Mouse (Mus musculus) midbrain, embryonic 10.5 days (tissue): ENCODE data around the gene Catsperz. TPM values are rescaled to one million over a fixed set of nuclear protein-coding genes. Genes with fewer than 3 reads are reported as not detected.

ENCODE experiments used
- DNase-seq: peaks from one replicate; pipeline ENCODE4 v3.0.0-alpha.2; 2017; ENCODE audit warnings: low spot score
- H3K27ac ChIP-seq: fragments of 300-500 bp; sonication (generic); replicated peaks from 2 replicates; pipeline ENCODE4 v1.5.1; 2016; ENCODE audit warnings: mild to moderate bottlenecking
- H3K27me3 ChIP-seq: fragments of 300-500 bp; sonication (generic); 2 replicates; pipeline ENCODE4 v1.6.1; 2016; ENCODE audit warnings: low read depth, mild to moderate bottlenecking; ENCODE audit not compliant: poor library complexity, severe bottlenecking
- H3K36me3 ChIP-seq: fragments of 300-500 bp; sonication (generic); 2 replicates; pipeline ENCODE4 v1.6.1; 2016; ENCODE audit warnings: mild to moderate bottlenecking, moderate library complexity
- H3K4me1 ChIP-seq: fragments of 300-500 bp; sonication (generic); 2 replicates; pipeline ENCODE4 v1.6.1; 2016
- H3K4me3 ChIP-seq: fragments of 300-500 bp; sonication (generic); 2 replicates; pipeline ENCODE4 v1.5.1; 2016; ENCODE audit warnings: mild to moderate bottlenecking, moderate library complexity
- H3K9me3 ChIP-seq: fragments of 300-500 bp; sonication (generic); replicated peaks from 2 replicates; pipeline ENCODE4 v1.6.1; 2016; ENCODE audit warnings: mild to moderate bottlenecking
- WGBS: fragments of 180-500 bp; shearing (Covaris S2); methylation state at CpG from one replicate; pipeline ENCODE4 v1.1.7; 2016; 5-methylcytosine and 5-hydroxymethylcytosine counted together
- polyA plus RNA-seq: library from polyadenylated mRNA; unstranded; fragments of >200 nt; fragmentation: Nextera tagmentation; extraction: Ambion mirVana; gene quantifications from 2 replicates; pipeline ENCODE4 v1.2.1, GENCODE M21; 2016

The Catsperz gene
- polyA plus RNA-seq, 1 experiment from 2014 or later, result 0.43 TPM

- no peak for DNase-seq
- peaks cover 49% of the 10 kb centered on the region for H3K36me3 ChIP-seq
- WGBS, result 62% methylated on average over 9 of the region's 9 CpGs
- H3K27ac ChIP-seq, result no peak overlapping the region
- no peaks in the 10 kb centered on the region for H3K27me3 ChIP-seq
- no peak overlapping the region for H3K4me3 ChIP-seq
- peaks cover 33% of the 10 kb centered on the region for H3K4me1 ChIP-seq
- H3K9me3 ChIP-seq, result no peaks in the 10 kb centered on the region
These were observed 28.9 kb upstream of the Catsperz start for GRCm38 (mm10) chr19:6954046-6954445.

- Histone ChIP-seq H3K36me3 (peaks cover 35% of the 10 kb centered on the region), H3K27me3 (no peaks in the 10 kb centered on the region), H3K27ac (peak overlapping the region; percentile 97), H3K4me1 (peaks cover 33% of the 10 kb centered on the region), H3K4me3 (peak overlapping the region; percentile 72), H3K9me3 (no peaks in the 10 kb centered on the region)
- 28% methylated on average over 3 of the region's 3 CpGs for WGBS
- no peak for DNase-seq
These were observed 27.5 kb upstream of the Catsperz start for GRCm38 (mm10) chr19:6952712-6953037.

GRCm38 (mm10) chr19:6951994-6952711 is 27.0 kb upstream of the Catsperz start:
- no peaks in the 10 kb centered on the region for H3K9me3 ChIP-seq
- WGBS, result 4% methylated on average over 31 of the region's 31 CpGs
- peaks cover 31% of the 10 kb centered on the region for H3K36me3 ChIP-seq
- peak; percentile 69 for DNase-seq
- H3K4me3 ChIP-seq, result peak overlapping the region; percentile 72
- H3K27me3 ChIP-seq, result no peaks in the 10 kb centered on the region
- peak overlapping the region; percentile 97 for H3K27ac ChIP-seq
- H3K4me1 ChIP-seq, result peaks cover 33% of the 10 kb centered on the region

- H3K4me1 ChIP-seq, result peaks cover 33% of the 10 kb centered on the region
- WGBS, result under 1% methylated on average over 35 of the region's 35 CpGs
- H3K4me3 ChIP-seq, result peak overlapping the region; percentile 72
- no peaks in the 10 kb centered on the region for H3K9me3 ChIP-seq
- H3K36me3 ChIP-seq, result peaks cover 25% of the 10 kb centered on the region
- no peaks in the 10 kb centered on the region for H3K27me3 ChIP-seq
- H3K27ac ChIP-seq, result peak overlapping the region; percentile 97
- peak; percentile 94 for DNase-seq
These were observed 26.3 kb upstream of the Catsperz start for GRCm38 (mm10) chr19:6951381-6951968.

- peak; percentile 77 for DNase-seq
- WGBS, result under 1% methylated on average over 28 of the region's 28 CpGs
- peaks cover 23% of the 10 kb centered on the region for H3K36me3 ChIP-seq
These were observed 25.5 kb upstream of the Catsperz start for GRCm38 (mm10) chr19:6950613-6951153.

GRCm38 (mm10) chr19:6949951-6950350 is 24.8 kb upstream of the Catsperz start:
- Histone ChIP-seq H3K36me3 (peaks cover 22% of the 10 kb centered on the region), H3K9me3 (no peaks in the 10 kb centered on the region), H3K27me3 (no peaks in the 10 kb centered on the region), H3K4me1 (peaks cover 33% of the 10 kb centered on the region), H3K4me3 (peak overlapping the region; percentile 72), H3K27ac (peak overlapping the region; percentile 97)
- WGBS, result 59% methylated on average over 5 of the region's 5 CpGs
- no peak for DNase-seq

More at GRCm38 (mm10) chr19:6950613-6951153, 25.5 kb upstream of the Catsperz start:
- peak overlapping the region; percentile 72 for H3K4me3 ChIP-seq
- H3K27ac ChIP-seq, result peak overlapping the region; percentile 97
- peaks cover 33% of the 10 kb centered on the region for H3K4me1 ChIP-seq
- H3K9me3 ChIP-seq, result no peaks in the 10 kb centered on the region
- H3K27me3 ChIP-seq, result no peaks in the 10 kb centered on the region

- WGBS, result 90% methylated on average over 5 of the region's 5 CpGs
- Histone ChIP-seq H3K4me3 (peak overlapping the region; percentile 72; the same call in 1 of the 2 replicates), H3K27ac (peak overlapping the region; percentile 97), H3K36me3 (peaks cover 21% of the 10 kb centered on the region), H3K9me3 (no peaks in the 10 kb centered on the region), H3K4me1 (peaks cover 33% of the 10 kb centered on the region), H3K27me3 (no peaks in the 10 kb centered on the region)
- no peak for DNase-seq
These were observed 24.4 kb upstream of the Catsperz start for GRCm38 (mm10) chr19:6949532-6949931.

- H3K9me3 ChIP-seq, result no peaks in the 10 kb centered on the region
- WGBS, result 83% methylated on average over 4 of the region's 4 CpGs
These were observed 23.0 kb upstream of the Catsperz start for GRCm38 (mm10) chr19:6948186-6948585.

GRCm38 (mm10) chr19:6947742-6948141 is 22.6 kb upstream of the Catsperz start:
- DNase-seq, result no peak
- Histone ChIP-seq H3K4me1 (peaks cover 34% of the 10 kb centered on the region), H3K27me3 (no peaks in the 10 kb centered on the region), H3K4me3 (no peak overlapping the region), H3K36me3 (peaks cover 14% of the 10 kb centered on the region), H3K9me3 (no peaks in the 10 kb centered on the region), H3K27ac (no peak overlapping the region)
- 61% methylated on average over 4 of the region's 4 CpGs for WGBS

More at GRCm38 (mm10) chr19:6948186-6948585, 23.0 kb upstream of the Catsperz start:
- H3K27ac ChIP-seq, result no peak overlapping the region
- H3K36me3 ChIP-seq, result peaks cover 14% of the 10 kb centered on the region
- H3K27me3 ChIP-seq, result no peaks in the 10 kb centered on the region
- no peak for DNase-seq
- no peak overlapping the region for H3K4me3 ChIP-seq
- peaks cover 34% of the 10 kb centered on the region for H3K4me1 ChIP-seq

GRCm38 (mm10) chr19:6943709-6944108 is 18.5 kb upstream of the Catsperz start:
- no peaks in the 10 kb centered on the region for H3K9me3 ChIP-seq
- peaks cover 19% of the 10 kb centered on the region for H3K27me3 ChIP-seq
- DNase-seq, result no peak
- peaks cover 44% of the 10 kb centered on the region for H3K4me1 ChIP-seq
- peaks cover 14% of the 10 kb centered on the region for H3K36me3 ChIP-seq
- H3K27ac ChIP-seq, result no peak overlapping the region
- H3K4me3 ChIP-seq, result 0 out of 2 replicates have a peak overlapping the region, but pooled peaks have one; percentile 7
- WGBS, result 92% methylated on average over 6 of the region's 6 CpGs

GRCm38 (mm10) chr19:6942764-6943163 is 17.6 kb upstream of the Catsperz start:
- no peaks in the 10 kb centered on the region for H3K9me3 ChIP-seq
- H3K4me3 ChIP-seq, result peak overlapping the region; percentile 87
- DNase-seq, result no peak
- peaks cover 44% of the 10 kb centered on the region for H3K4me1 ChIP-seq
- 34% methylated on average over 5 of the region's 5 CpGs for WGBS
- H3K36me3 ChIP-seq, result peaks cover 17% of the 10 kb centered on the region
- peak overlapping the region; percentile 95 for H3K27ac ChIP-seq
- peaks cover 25% of the 10 kb centered on the region for H3K27me3 ChIP-seq

GRCm38 (mm10) chr19:6942249-6942691 is 17.1 kb upstream of the Catsperz start, which contains the start of gene Gpr137:
Gene Gpr137 (minus strand): TSS chr19:6942480.
- Histone ChIP-seq H3K4me1 (peaks cover 44% of the 10 kb centered on the region), H3K27ac (peak within 1 kb of the TSS; percentile 95), H3K4me3 (peak within 1 kb of the TSS; percentile 87), H3K9me3 (no peaks in the 10 kb centered on the region), H3K27me3 (peaks cover 25% of the 10 kb centered on the region), H3K36me3 (peaks cover 17% of the 10 kb centered on the region)
- DNase-seq, result peak; percentile 93
- under 1% methylated on average over 27 of the region's 27 CpGs for WGBS
